Mouse (Mus musculus) stomach, postnatal 0 days (tissue): Measurements from ENCODE around the gene Nek8.

Source experiments
- CTCF ChIP-seq: IDR thresholded peaks from 2 replicates; pipeline ENCODE4 v1.5.1; 2016; ENCODE audit warnings: antibody characterized with exemption, low read depth, mild to moderate bottlenecking, moderate library complexity
- EP300 ChIP-seq: optimal IDR thresholded peaks from 2 replicates; pipeline ENCODE3; 2016; ENCODE audit warnings: antibody characterized with exemption

- no peak for TF ChIP-seq CTCF
- TF ChIP-seq EP300 = no peak
Observed at GRCm38 (mm10) chr11:78140665-78141064, 35.8 kb downstream of the Nek8 start.
